Mouse (Mus musculus): ENCODE results near the gene Blvrb. TPM values are rescaled to one million over a fixed set of nuclear protein-coding genes. Genes with fewer than 3 reads are reported as not detected.

Gene Blvrb
- total and polyA plus RNA-seq, 3 experiments = 29.9 to 46.2 (median 31.7) TPM

DNA sequence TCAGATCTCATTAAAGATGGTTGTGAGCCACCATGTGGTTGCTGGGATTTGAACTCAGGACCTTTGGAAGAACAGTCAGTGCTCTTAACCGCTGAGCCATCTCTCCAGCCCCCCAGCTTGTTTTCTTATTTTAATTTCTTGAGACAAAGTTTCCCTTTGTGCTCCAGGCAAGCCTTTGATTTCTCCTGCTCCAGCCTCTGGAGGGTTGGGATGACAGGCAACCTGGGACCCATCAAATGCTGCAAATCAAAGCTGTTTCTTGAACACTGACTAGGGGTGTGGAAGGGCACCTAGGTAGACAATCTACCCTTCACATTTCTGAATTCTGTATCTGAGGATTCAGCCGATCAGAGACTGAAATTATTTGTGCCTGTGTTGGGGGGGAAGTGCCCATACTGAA is 63.0 kb downstream of the Blvrb start:
- intact Hi-C loops (cut with DNase I) = no loop called here
- H3K36me3 ChIP-seq (ENCODE audit: control insufficient read depth, insufficient read depth, low read length) = no peaks in the 10 kb centered on the region
- no peak overlapping the region for H3K4me3 ChIP-seq
- H3K4me1 ChIP-seq (ENCODE audit: control insufficient read depth, insufficient read depth, low read length) = peaks cover 2% of the 10 kb centered on the region; the same call in 1 of the 2 replicates
- TF ChIP-seq POLR2A (IDR thresholded peaks at IDR 0.05; ENCODE audit: insufficient read depth, low read depth, low read length) (no peak), CTCF (IDR thresholded peaks at IDR 0.05) (no peak), EP300 (IDR thresholded peaks at IDR 0.05; ENCODE audit: insufficient read depth, low read depth, low read length) (no peak)
- DNase-seq = no peak
- H3K9ac ChIP-seq (ENCODE audit: low read depth, low read length) = no peak overlapping the region
- H3K79me2 ChIP-seq (replicated peaks; ENCODE audit: control insufficient read depth, insufficient read depth, low read length) = no peaks in the 10 kb centered on the region
- no peak overlapping the region for H3K27ac ChIP-seq
- no peaks in the 10 kb centered on the region for H3K27me3 ChIP-seq (ENCODE audit: control insufficient read depth, insufficient read depth, low read length)
- WGBS = 92% methylated on average over 2 of the region's 2 CpGs

DNA sequence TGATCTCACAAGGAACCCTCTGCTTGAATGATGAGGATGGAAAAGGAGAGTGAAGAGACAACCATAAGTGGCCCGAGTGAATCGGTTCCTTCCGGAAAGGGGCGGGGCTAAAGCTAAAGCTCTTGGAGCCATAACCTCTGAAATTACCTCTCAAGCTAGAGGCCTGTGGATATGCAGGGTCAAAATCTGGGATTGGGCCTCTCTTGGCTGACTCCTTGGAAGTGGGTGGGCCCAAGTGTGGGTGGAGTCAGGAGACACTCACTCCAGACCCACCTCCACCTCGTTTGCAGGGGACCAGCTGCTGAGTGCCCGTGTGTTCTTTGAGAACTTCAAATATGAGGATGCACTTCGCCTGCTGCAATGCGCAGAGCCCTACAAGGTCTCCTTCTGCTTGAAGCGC is 67.2 kb downstream of the Blvrb start:
- Histone ChIP-seq H3K36me3 (ENCODE audit: control insufficient read depth, insufficient read depth, low read length) (no peaks in the 10 kb centered on the region), H3K79me2 (replicated peaks; ENCODE audit: control insufficient read depth, insufficient read depth, low read length) (no peaks in the 10 kb centered on the region), H3K4me3 (no peak overlapping the region), H3K4me1 (ENCODE audit: control insufficient read depth, insufficient read depth, low read length) (no peaks in the 10 kb centered on the region), H3K9ac (ENCODE audit: low read depth, low read length) (no peak overlapping the region), H3K27ac (no peak overlapping the region), H3K27me3 (ENCODE audit: control insufficient read depth, insufficient read depth, low read length) (no peaks in the 10 kb centered on the region)
- intact Hi-C loops (cut with DNase I) = no loop called here
- 76% methylated on average over 9 of the region's 9 CpGs for WGBS
- TF ChIP-seq EP300 (IDR thresholded peaks at IDR 0.05; ENCODE audit: insufficient read depth, low read depth, low read length) (no peak), POLR2A (IDR thresholded peaks at IDR 0.05; ENCODE audit: insufficient read depth, low read depth, low read length) (no peak), CTCF (IDR thresholded peaks at IDR 0.05) (no peak)
- DNase-seq = no peak

Other genes starting within 250 kb of the Blvrb start
- 1 to 10 TPM; 4.2 to 4.8 TPM for gene Itpkc, start 219.3 kb upstream of the Blvrb start, total RNA-seq (2021)
- gene Itpkc, start 219.3 kb upstream of the Blvrb start, polyA plus RNA-seq (2012; rRNA removed) = 4.2 and 4.4 TPM in 2 replicates
- 1 to 10 TPM; 7.5 to 8.3 TPM for gene Coq8b, start 215.0 kb upstream of the Blvrb start, total RNA-seq (2021)
- 11.6 and 19.4 TPM in 2 replicates for gene Coq8b, start 215.0 kb upstream of the Blvrb start, polyA plus RNA-seq (2012; rRNA removed)
- 1 to 10 TPM; 3.7 to 6.1 TPM for gene Numbl, start 189.5 kb upstream of the Blvrb start, total RNA-seq (2021)
- 7.8 and 9.7 TPM in 2 replicates for gene Numbl, start 189.5 kb upstream of the Blvrb start, polyA plus RNA-seq (2012; rRNA removed)
- gene Ltbp4, start 110.3 kb upstream of the Blvrb start, total RNA-seq (2021) = 100 to 1,000 TPM; 187 to 221 TPM
- 349 and 374 TPM in 2 replicates for gene Ltbp4, start 110.3 kb upstream of the Blvrb start, polyA plus RNA-seq (2012; rRNA removed)
- gene Shkbp1, start 92.0 kb upstream of the Blvrb start, total RNA-seq (2021) = 1 to 10 TPM; 4.6 to 7.1 TPM
- 17.3 and 20.2 TPM in 2 replicates for gene Shkbp1, start 92.0 kb upstream of the Blvrb start, polyA plus RNA-seq (2012; rRNA removed)
- gene Gm20479, start 90.6 kb upstream of the Blvrb start, total RNA-seq (2021) = under 1 TPM in 1 of 2 experiments, not detected in 1; 0.52 TPM
- gene Gm20479, start 90.6 kb upstream of the Blvrb start, polyA plus RNA-seq (2012; rRNA removed) = not detected in 2 replicates
- gene Sptbn4, start 292 bp upstream of the Blvrb start, total RNA-seq (2021) = under 1 TPM; 0.18 to 0.20 TPM
- gene Sptbn4, start 292 bp upstream of the Blvrb start, polyA plus RNA-seq (2012; rRNA removed) = 0.23 and 0.44 TPM in 2 replicates
- 1 to 10 TPM; 3.5 to 6.2 TPM for gene Sertad3, start 25.8 kb downstream of the Blvrb start, total RNA-seq (2021)
- gene Sertad3, start 25.8 kb downstream of the Blvrb start, polyA plus RNA-seq (2012; rRNA removed) = 6.9 TPM in 2 replicates
- 10 to 100 TPM in 1 of 2 experiments, 1 to 10 TPM in 1; 7.6 to 10.2 TPM for gene Sertad1, start 38.9 kb downstream of the Blvrb start, total RNA-seq (2021)
- gene Sertad1, start 38.9 kb downstream of the Blvrb start, polyA plus RNA-seq (2012; rRNA removed) = 12.2 and 14.0 TPM in 2 replicates
- under 1 TPM; 0.59 to 0.81 TPM for gene Prx, start 51.3 kb downstream of the Blvrb start, total RNA-seq (2021)
- gene Prx, start 51.3 kb downstream of the Blvrb start, polyA plus RNA-seq (2012; rRNA removed) = 0.59 and 0.61 TPM in 2 replicates
- gene Hipk4, start 75.3 kb downstream of the Blvrb start, total RNA-seq (2021) = under 1 TPM; 0.10 to 0.14 TPM
- 0.20 and 0.21 TPM in 2 replicates for gene Hipk4, start 75.3 kb downstream of the Blvrb start, polyA plus RNA-seq (2012; rRNA removed)
- 10 to 100 TPM; 22.9 to 30.6 TPM for gene Pld3, start 105.2 kb downstream of the Blvrb start, total RNA-seq (2021)
- gene Pld3, start 105.2 kb downstream of the Blvrb start, polyA plus RNA-seq (2012; rRNA removed) = 54.8 and 68.1 TPM in 2 replicates
- 10 to 100 TPM; 72.0 to 72.1 TPM for gene 2310022A10Rik, start 105.3 kb downstream of the Blvrb start, total RNA-seq (2021)
- 79.5 and 87.4 TPM in 2 replicates for gene 2310022A10Rik, start 105.3 kb downstream of the Blvrb start, polyA plus RNA-seq (2012; rRNA removed)
- 100 to 1,000 TPM; 181 to 219 TPM for gene Akt2, start 143.6 kb downstream of the Blvrb start, total RNA-seq (2021)
- gene Akt2, start 143.6 kb downstream of the Blvrb start, polyA plus RNA-seq (2012; rRNA removed) = 134 and 181 TPM in 2 replicates
- not detected for gene Ttc9b, start 205.9 kb downstream of the Blvrb start, total RNA-seq (2021)
- not detected in 2 replicates for gene Ttc9b, start 205.9 kb downstream of the Blvrb start, polyA plus RNA-seq (2012; rRNA removed)
- 10 to 100 TPM; 20.6 to 21.7 TPM for gene Map3k10, start 226.6 kb downstream of the Blvrb start, total RNA-seq (2021)
- gene Map3k10, start 226.6 kb downstream of the Blvrb start, polyA plus RNA-seq (2012; rRNA removed) = 13.5 and 14.6 TPM in 2 replicates
- under 1 TPM; 0.42 to 0.52 TPM for gene Zfp607b, start 241.4 kb downstream of the Blvrb start, total RNA-seq (2021)
- 0.18 and 0.20 TPM in 2 replicates for gene Zfp607b, start 241.4 kb downstream of the Blvrb start, polyA plus RNA-seq (2012; rRNA removed)

Data from heart, adult 2 months (tissue).